Mouse (Mus musculus): ENCODE results near the gene Cpt1b. TPM values are rescaled to one million over a fixed set of nuclear protein-coding genes. Genes with fewer than 3 reads are reported as not detected.

Gene Cpt1b
- total and polyA plus RNA-seq, 2 experiments = 1.3 to 1.5 TPM

DNA sequence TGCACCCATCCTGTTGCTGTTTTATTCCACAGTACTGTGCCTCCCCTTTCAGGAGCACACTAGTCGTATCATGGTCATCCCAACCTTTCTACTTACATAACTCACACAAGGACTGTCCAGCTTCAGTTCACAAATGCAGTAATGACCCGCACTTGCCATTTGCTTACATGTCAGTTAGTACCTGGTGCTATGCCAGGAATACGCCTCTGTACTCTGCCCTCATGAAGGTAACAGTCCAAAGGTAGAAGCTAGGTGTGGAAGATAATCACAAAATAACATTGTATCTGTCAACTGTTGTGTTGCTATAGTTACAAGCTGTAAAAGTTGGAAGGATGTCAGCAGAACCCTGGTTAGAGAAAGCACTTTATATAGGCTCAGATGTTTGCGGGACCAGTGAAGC, 28.8 kb downstream of the Cpt1b start:
- Histone ChIP-seq H3K36me3 (ENCODE audit: control insufficient read depth, insufficient read depth, low read length) (no peaks in the 10 kb centered on the region), H3K4me1 (ENCODE audit: control insufficient read depth, insufficient read depth, low read length) (peaks cover 3% of the 10 kb centered on the region; the same call in 1 of the 2 replicates), H3K4me3 (ENCODE audit: insufficient read depth, low read depth, low read length) (no peak overlapping the region), H3K27me3 (ENCODE audit: control insufficient read depth, insufficient read depth, low read length) (no peaks in the 10 kb centered on the region), H3K27ac (replicated peaks; ENCODE audit: insufficient read depth, low read depth, low read length) (no peak overlapping the region), H3K79me2 (ENCODE audit: control insufficient read depth, insufficient read depth, low read length) (no peaks in the 10 kb centered on the region), H3K9ac (ENCODE audit: low read depth, low read length) (no peak overlapping the region)
- DNase-seq (ENCODE audit: extremely low read depth, low read depth, low spot score) = peak; percentile 98
- WGBS = 23% methylated on average over 4 of the region's 4 CpGs
- TF ChIP-seq POLR2A (IDR thresholded peaks at IDR 0.05; ENCODE audit: extremely low read depth, insufficient read depth, low read length) = no peak
- no peak for TF ChIP-seq CTCF (IDR thresholded peaks at IDR 0.05; ENCODE audit: low read depth, low read length)

DNA sequence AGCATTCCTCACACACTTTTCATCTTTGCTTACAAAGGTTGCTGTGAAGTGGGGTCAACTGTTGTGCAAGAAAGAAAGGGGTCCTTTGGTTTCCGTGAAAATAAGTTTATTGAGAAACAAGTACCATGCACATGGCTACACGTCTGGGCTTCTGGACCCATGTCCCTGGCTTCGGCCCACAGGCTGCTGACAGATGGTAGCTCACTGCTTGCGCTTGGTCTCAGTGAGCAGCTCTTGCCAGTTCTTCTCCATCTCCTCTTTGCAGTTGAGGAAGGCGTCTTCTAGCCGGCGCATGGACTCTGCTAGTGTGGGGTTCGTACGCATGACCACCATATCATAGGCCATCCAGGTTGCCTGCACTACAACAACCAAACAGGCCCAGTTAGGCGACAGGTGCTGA, 35.6 kb downstream of the Cpt1b start:
- Histone ChIP-seq H3K4me3 (ENCODE audit: insufficient read depth, low read depth, low read length) (no peak overlapping the region), H3K79me2 (ENCODE audit: control insufficient read depth, insufficient read depth, low read length) (no peaks in the 10 kb centered on the region)
- 94% methylated on average over 10 of the region's 10 CpGs for WGBS

DNA sequence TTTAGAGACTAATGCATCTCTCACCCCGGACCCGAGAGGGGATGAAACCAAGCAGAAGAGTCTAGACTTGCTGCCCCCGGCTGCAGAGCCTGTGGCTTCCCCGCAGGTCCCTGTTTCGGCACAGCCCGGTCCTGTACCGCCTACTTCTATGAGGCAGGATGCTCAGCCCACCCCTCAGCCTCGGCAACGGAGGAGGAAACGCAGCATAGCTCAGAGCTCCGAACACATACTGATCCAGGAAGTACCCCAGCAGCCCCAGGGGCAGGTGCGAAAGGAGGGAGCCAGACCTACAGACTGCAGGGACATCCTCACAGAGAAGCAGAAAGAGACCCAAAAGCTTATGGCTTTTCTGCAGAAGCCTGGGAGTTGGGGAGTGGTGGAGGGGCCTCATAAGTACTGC, 38.5 kb downstream of the Cpt1b start:
- H3K4me3 ChIP-seq (ENCODE audit: insufficient read depth, low read depth, low read length) = no peak overlapping the region
- 46% methylated on average over 12 of the region's 12 CpGs for WGBS
- no peak for DNase-seq (ENCODE audit: extremely low read depth, low read depth, low spot score)
- no peaks in the 10 kb centered on the region for H3K79me2 ChIP-seq (ENCODE audit: control insufficient read depth, insufficient read depth, low read length)
- H3K27me3 ChIP-seq (ENCODE audit: control insufficient read depth, insufficient read depth, low read length) = no peaks in the 10 kb centered on the region
- H3K27ac ChIP-seq (replicated peaks; ENCODE audit: insufficient read depth, low read depth, low read length) = no peak overlapping the region
- H3K4me1 ChIP-seq (ENCODE audit: control insufficient read depth, insufficient read depth, low read length) = no peaks in the 10 kb centered on the region
- TF ChIP-seq POLR2A (IDR thresholded peaks at IDR 0.05; ENCODE audit: extremely low read depth, insufficient read depth, low read length) = no peak
- TF ChIP-seq CTCF (IDR thresholded peaks at IDR 0.05; ENCODE audit: low read depth, low read length) = no peak
- H3K36me3 ChIP-seq (ENCODE audit: control insufficient read depth, insufficient read depth, low read length) = no peaks in the 10 kb centered on the region
- no peak overlapping the region for H3K9ac ChIP-seq (ENCODE audit: low read depth, low read length)

More for the DNA sequence above, 35.6 kb downstream of the Cpt1b start:
- Histone ChIP-seq H3K36me3 (ENCODE audit: control insufficient read depth, insufficient read depth, low read length) (no peaks in the 10 kb centered on the region), H3K4me1 (ENCODE audit: control insufficient read depth, insufficient read depth, low read length) (no peaks in the 10 kb centered on the region), H3K9ac (ENCODE audit: low read depth, low read length) (no peak overlapping the region), H3K27ac (replicated peaks; ENCODE audit: insufficient read depth, low read depth, low read length) (no peak overlapping the region), H3K27me3 (ENCODE audit: control insufficient read depth, insufficient read depth, low read length) (no peaks in the 10 kb centered on the region)
- no peak for DNase-seq (ENCODE audit: extremely low read depth, low read depth, low spot score)
- TF ChIP-seq CTCF (IDR thresholded peaks at IDR 0.05; ENCODE audit: low read depth, low read length) (no peak), POLR2A (IDR thresholded peaks at IDR 0.05; ENCODE audit: extremely low read depth, insufficient read depth, low read length) (no peak)

GRCm38 (mm10) chr15:89384617-89385016, 41.0 kb downstream of the Cpt1b start, which contains the start of gene Klhdc7b:
Gene Klhdc7b (plus strand): TSS chr15:89384917.
- Histone ChIP-seq H3K36me3 (ENCODE audit: control insufficient read depth, insufficient read depth, low read length) (no peaks in the 10 kb centered on the region), H3K79me2 (ENCODE audit: control insufficient read depth, insufficient read depth, low read length) (no peaks in the 10 kb centered on the region), H3K9ac (ENCODE audit: low read depth, low read length) (no peak within 1 kb of the TSS), H3K4me3 (ENCODE audit: insufficient read depth, low read depth, low read length) (no peak within 1 kb of the TSS), H3K4me1 (ENCODE audit: control insufficient read depth, insufficient read depth, low read length) (no peaks in the 10 kb centered on the region), H3K27me3 (ENCODE audit: control insufficient read depth, insufficient read depth, low read length) (no peaks in the 10 kb centered on the region), H3K27ac (replicated peaks; ENCODE audit: insufficient read depth, low read depth, low read length) (no peak within 1 kb of the TSS)
- no peak for DNase-seq (ENCODE audit: extremely low read depth, low read depth, low spot score)
- whole genome bisulfite sequencing = 96% methylated on average over 7 of the region's 7 CpGs
- no peak for TF ChIP-seq CTCF (IDR thresholded peaks at IDR 0.05; ENCODE audit: low read depth, low read length)
- TF ChIP-seq POLR2A (IDR thresholded peaks at IDR 0.05; ENCODE audit: extremely low read depth, insufficient read depth, low read length) = no peak

DNA sequence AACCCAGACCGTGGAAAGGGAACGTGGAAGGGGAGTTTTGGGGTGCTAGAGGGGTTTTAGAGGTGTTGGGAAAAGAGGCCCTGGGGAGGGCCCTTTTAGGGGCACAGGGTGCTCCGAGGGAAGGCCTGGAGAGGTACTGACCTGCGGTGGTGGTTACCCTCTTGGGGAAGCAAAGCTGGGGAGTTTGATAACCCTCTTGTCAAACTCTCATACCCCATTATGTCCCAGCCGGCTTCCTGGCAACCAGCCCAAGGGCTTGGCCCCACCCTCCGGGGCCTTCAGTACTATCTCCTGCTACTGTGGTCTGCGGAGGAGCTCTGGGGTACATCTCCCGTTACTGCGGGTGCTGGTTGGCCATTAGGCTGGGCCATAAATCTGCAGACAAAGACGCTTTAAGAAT, 46.2 kb downstream of the Cpt1b start:
- 34% methylated on average over 10 of the region's 10 CpGs for WGBS
- no peak for DNase-seq (ENCODE audit: extremely low read depth, low read depth, low spot score)

GRCm38 (mm10) chr15:89378831-89379401, 46.7 kb downstream of the Cpt1b start, which contains the start of gene Odf3b:
Gene Odf3b (minus strand): TSS chr15:89379282.
- Histone ChIP-seq H3K27me3 (ENCODE audit: control insufficient read depth, insufficient read depth, low read length) (no peaks in the 10 kb centered on the region), H3K9ac (ENCODE audit: low read depth, low read length) (peak within 1 kb of the TSS; percentile 53), H3K79me2 (ENCODE audit: control insufficient read depth, insufficient read depth, low read length) (peaks cover 4% of the 10 kb centered on the region; the same call in 1 of the 2 replicates), H3K4me1 (ENCODE audit: control insufficient read depth, insufficient read depth, low read length) (peaks cover 14% of the 10 kb centered on the region), H3K4me3 (ENCODE audit: insufficient read depth, low read depth, low read length) (peak within 1 kb of the TSS; percentile 50), H3K36me3 (ENCODE audit: control insufficient read depth, insufficient read depth, low read length) (no peaks in the 10 kb centered on the region), H3K27ac (replicated peaks; ENCODE audit: insufficient read depth, low read depth, low read length) (peak within 1 kb of the TSS; percentile 90)
- TF ChIP-seq CTCF (IDR thresholded peaks at IDR 0.05; ENCODE audit: low read depth, low read length) (no peak), POLR2A (IDR thresholded peaks at IDR 0.05; ENCODE audit: extremely low read depth, insufficient read depth, low read length) (no peak)
- 1% methylated on average over 33 of the region's 33 CpGs for WGBS
- DNase-seq (ENCODE audit: extremely low read depth, low read depth, low spot score) = peak; percentile 67

More for the DNA sequence above, 46.2 kb downstream of the Cpt1b start:
- H3K27me3 ChIP-seq (ENCODE audit: control insufficient read depth, insufficient read depth, low read length) = no peaks in the 10 kb centered on the region
- H3K4me3 ChIP-seq (ENCODE audit: insufficient read depth, low read depth, low read length) = peak overlapping the region; percentile 50; the same call in 1 of the 2 replicates
- H3K79me2 ChIP-seq (ENCODE audit: control insufficient read depth, insufficient read depth, low read length) = no peaks in the 10 kb centered on the region
- H3K27ac ChIP-seq (replicated peaks; ENCODE audit: insufficient read depth, low read depth, low read length) = peak overlapping the region; percentile 90; the same call in 1 of the 2 replicates
- H3K36me3 ChIP-seq (ENCODE audit: control insufficient read depth, insufficient read depth, low read length) = no peaks in the 10 kb centered on the region
- peak overlapping the region; percentile 53 for H3K9ac ChIP-seq (ENCODE audit: low read depth, low read length)
- H3K4me1 ChIP-seq (ENCODE audit: control insufficient read depth, insufficient read depth, low read length) = peaks cover 14% of the 10 kb centered on the region
- no peak for TF ChIP-seq POLR2A (IDR thresholded peaks at IDR 0.05; ENCODE audit: extremely low read depth, insufficient read depth, low read length)
- no peak for TF ChIP-seq CTCF (IDR thresholded peaks at IDR 0.05; ENCODE audit: low read depth, low read length)

Data from liver, adult 2 months (tissue).